In genomic region chr17:73487792-73488191, GRCm38 (mm10) we compare ENCODE assay signal across 10 mouse cellular contexts.
DNase-seq lines count a peak whose midpoint lies in the region; ATAC-seq and TF ChIP-seq lines count a peak whose summit lies in the region.
"Had no signal": no experiment of that assay in that cellular context is flagged by ENCODE, and none has a peak within 500 bp of the region (broad histone marks: within the 10 kb centered on the region; RNA-seq: fewer than 3 reads in every experiment).

No protein-coding gene starts in this region.

- no peak for TF ChIP-seq CTCF in lung, adult 2 months (IDR thresholded peaks at IDR 0.05; ENCODE audit: insufficient read depth, low read length)

- no peaks in the 10 kb centered on the region for H3K9me3 ChIP-seq in midbrain, embryonic 12.5 days
- H3K9me3 ChIP-seq: limb, embryonic 15.5 days; stomach, embryonic 15.5 days had no signal

- TF ChIP-seq POLR2A in lung, adult 2 months (IDR thresholded peaks at IDR 0.05; ENCODE audit: borderline replicate concordance, extremely low read depth, low read depth, low read length): no peak

- no peak overlapping the region for H3K4me3 ChIP-seq in lung, adult 2 months (replicated peaks; ENCODE audit: extremely low read depth, low read depth, low read length)
- H3K4me3 ChIP-seq in midbrain, embryonic 12.5 days: no peak overlapping the region
- H3K4me3 ChIP-seq: limb, embryonic 15.5 days; stomach, embryonic 15.5 days had no signal

- peak overlapping the region; percentile 26; the same call in 1 of the 2 replicates for H3K27ac ChIP-seq in midbrain, embryonic 12.5 days (replicated peaks)
- H3K27ac ChIP-seq: limb, embryonic 15.5 days; stomach, embryonic 15.5 days had no signal

- no peak overlapping the region for H3K9ac ChIP-seq in midbrain, embryonic 12.5 days (replicated peaks)
- H3K9ac ChIP-seq: limb, embryonic 15.5 days; stomach, embryonic 15.5 days had no signal

- DNase-seq in lung, postnatal 14 days: peak; percentile 1
- DNase-seq in lung, adult 2 months: no peak
- DNase-seq in adrenal gland, postnatal 36 days: peak; percentile 46 to 62
- peak; percentile 3 to 8 for DNase-seq in heart, postnatal 36 days
- DNase-seq in right cerebral cortex, adult 2 months (ENCODE audit: low spot score in 2 of 2): no peak
- no peak for DNase-seq in layer of hippocampus, adult 18-20 months (ENCODE audit: low spot score in 2 of 2)
- DNase-seq in right cerebral cortex, postnatal 36 days (ENCODE audit: low spot score in 2 of 2): no peak

- no peaks in the 10 kb centered on the region for H3K27me3 ChIP-seq in midbrain, embryonic 12.5 days
- H3K27me3 ChIP-seq: limb, embryonic 15.5 days; stomach, embryonic 15.5 days had no signal

- ATAC-seq in midbrain, embryonic 12.5 days (ENCODE audit: low FRiP score, low read depth): no peak

- intact Hi-C loops in heart, postnatal 36 days (cut with DNase I): no loop called here

- 26% methylated on average over 13 of the region's 13 CpGs for WGBS in lung, adult 2 months
- WGBS in midbrain, embryonic 12.5 days: 21% methylated on average over 13 of the region's 13 CpGs

- H3K4me2 ChIP-seq in midbrain, embryonic 12.5 days (replicated peaks): no peak overlapping the region; the same call in 1 of the 2 replicates
- H3K4me2 ChIP-seq: limb, embryonic 15.5 days; stomach, embryonic 15.5 days had no signal

- no peaks in the 10 kb centered on the region for H3K4me1 ChIP-seq in lung, adult 2 months (ENCODE audit: control insufficient read depth, insufficient read depth, low read length)
- H3K4me1 ChIP-seq in midbrain, embryonic 12.5 days: no peaks in the 10 kb centered on the region
- H3K4me1 ChIP-seq: limb, embryonic 15.5 days; stomach, embryonic 15.5 days had no signal

- no peaks in the 10 kb centered on the region for H3K36me3 ChIP-seq in midbrain, embryonic 12.5 days
- H3K36me3 ChIP-seq: limb, embryonic 15.5 days; stomach, embryonic 15.5 days had no signal

Comparison
In these comparisons a context has a peak if more than half of its experiments do, and no peak if none do; other contexts are left out.
1. DNase-seq: peak in lung, postnatal 14 days (single experiment), adrenal gland, postnatal 36 days (2 of 2) and heart, postnatal 36 days (2 of 2); none in lung, adult 2 months (single experiment), right cerebral cortex, adult 2 months (0 of 2), layer of hippocampus, adult 18-20 months (0 of 2) and right cerebral cortex, postnatal 36 days (0 of 2).